Mouse (Mus musculus) MEL (cell line): ENCODE data around the gene Nanos3. TPM values are rescaled to one million over a fixed set of nuclear protein-coding genes. Genes with fewer than 3 reads are reported as not detected.

ENCODE experiments used
- DNase-seq: peaks from one replicate; pipeline ENCODE4 v3.0.0; 2011; ENCODE audit warnings: low read depth, low spot score
- H3K27ac ChIP-seq: 2 replicates; pipeline ENCODE4 v1.5.1; 2012; ENCODE audit warnings: low read depth, mild to moderate bottlenecking, control low read depth, low read length, moderate library complexity; ENCODE audit not compliant: control insufficient read depth
- H3K27me3 ChIP-seq, 2 experiments: fragments of 150-350 bp in 1 of 2; sonication (generic) in 1 of 2; 2 replicates each; pipeline ENCODE4 v1.6.1; 2012; ENCODE audit warnings: low read length in 2 of 2, mild to moderate bottlenecking in 2 of 2, improper control_type of control experiment in 1 of 2, moderate library complexity in 1 of 2; ENCODE audit not compliant: insufficient read depth in 2 of 2, control insufficient read depth in 1 of 2
- H3K36me3 ChIP-seq, 2 experiments: 2 replicates each; pipeline ENCODE4 v1.6.1; 2012 to 2014; ENCODE audit warnings: low read length in 2 of 2, improper control_type of control experiment in 1 of 2, inconsistent platforms in 1 of 2, mild to moderate bottlenecking in 1 of 2; ENCODE audit not compliant: insufficient read depth in 2 of 2, control insufficient read depth in 1 of 2
- H3K4me1 ChIP-seq, 2 experiments: fragments of 150-350 bp in 1 of 2; sonication (generic) in 1 of 2; 2 replicates each; pipeline ENCODE4 v1.6.1; 2012; ENCODE audit warnings: low read length in 2 of 2, improper control_type of control experiment in 1 of 2, mild to moderate bottlenecking in 1 of 2; ENCODE audit not compliant: insufficient read depth in 2 of 2, control insufficient read depth in 1 of 2
- H3K4me3 ChIP-seq, 2 experiments: fragments of 150-350 bp in 1 of 2; sonication (generic) in 1 of 2; 2 replicates each; pipeline ENCODE4 v1.5.1; 2012; ENCODE audit warnings: low read depth in 2 of 2, low read length in 2 of 2, mild to moderate bottlenecking in 2 of 2, moderate library complexity in 2 of 2, control low read depth in 1 of 2, improper control_type of control experiment in 1 of 2; ENCODE audit not compliant: control insufficient read depth in 1 of 2, insufficient read depth in 1 of 2
- H3K79me2 ChIP-seq: 2 replicates; pipeline ENCODE4 v1.6.1; 2012; ENCODE audit warnings: mild to moderate bottlenecking, low read length, moderate library complexity; ENCODE audit not compliant: control insufficient read depth, poor library complexity, insufficient read depth
- H3K9ac ChIP-seq: 2 replicates; pipeline ENCODE4 v1.6.1; 2012; ENCODE audit warnings: low read depth, mild to moderate bottlenecking, control low read depth, low read length, moderate library complexity; ENCODE audit not compliant: control insufficient read depth, poor library complexity, severe bottlenecking
- H3K9me3 ChIP-seq: fragments of 150-350 bp; sonication (generic); replicated peaks from 2 replicates; pipeline ENCODE4 v1.6.1; 2012; ENCODE audit warnings: mild to moderate bottlenecking, low read length, improper control_type of control experiment, moderate library complexity; ENCODE audit not compliant: insufficient read depth
- BHLHE40 ChIP-seq: IDR thresholded peaks from 2 replicates; pipeline ENCODE4 v1.6.1; 2012; ENCODE audit warnings: low read depth, mild to moderate bottlenecking, inconsistent platforms, low read length, improper control_type of control experiment, borderline replicate concordance
- CHD1 ChIP-seq: IDR thresholded peaks from 2 replicates; pipeline ENCODE4 v1.6.1; 2012; ENCODE audit warnings: low read depth, mild to moderate bottlenecking, inconsistent platforms, low read length, improper control_type of control experiment
- CHD2 ChIP-seq: IDR thresholded peaks from 2 replicates; pipeline ENCODE4 v1.6.1; 2011; ENCODE audit warnings: low read length, improper control_type of control experiment
- CTCF ChIP-seq, 3 experiments: IDR thresholded peaks in 2 of 3; conservative IDR thresholded peaks in 1 of 3; 2 replicates each; pipeline ENCODE4 v1.5.1; 2011 to 2012; ENCODE audit warnings: low read length in 3 of 3, low read depth in 2 of 3, mild to moderate bottlenecking in 2 of 3, improper control_type of control experiment in 1 of 3, inconsistent platforms in 1 of 3, mixed read lengths in 1 of 3, moderate library complexity in 1 of 3; ENCODE audit not compliant: control insufficient read depth in 1 of 3, insufficient read depth in 1 of 3, poor library complexity in 1 of 3, severe bottlenecking in 1 of 3
- E2F4 ChIP-seq: IDR thresholded peaks from 2 replicates; pipeline ENCODE4 v1.6.1; 2011; ENCODE audit warnings: low read depth, low read length, improper control_type of control experiment, borderline replicate concordance
- ELF1 ChIP-seq: IDR thresholded peaks from 2 replicates; pipeline ENCODE4 v1.6.1; 2014; ENCODE audit warnings: low read depth, mild to moderate bottlenecking, inconsistent platforms, low read length, improper control_type of control experiment, moderate library complexity
- EP300 ChIP-seq, 2 experiments: IDR thresholded peaks; 2 replicates each; pipeline ENCODE4 v1.6.1; 2011; ENCODE audit warnings: improper control_type of control experiment in 2 of 2, low read length in 2 of 2, low read depth in 1 of 2, mild to moderate bottlenecking in 1 of 2
- ETS1 ChIP-seq: IDR thresholded peaks from 2 replicates; pipeline ENCODE4 v1.6.1; 2012; ENCODE audit warnings: low read depth, mild to moderate bottlenecking, inconsistent platforms, low read length, improper control_type of control experiment, moderate library complexity
- GABPA ChIP-seq: IDR thresholded peaks from 2 replicates; pipeline ENCODE4 v1.6.1; 2012; ENCODE audit warnings: low read depth, mild to moderate bottlenecking, inconsistent platforms, low read length, improper control_type of control experiment, moderate library complexity
- GATA1 ChIP-seq: IDR thresholded peaks from 2 replicates; pipeline ENCODE4 v1.6.1; 2011; ENCODE audit warnings: low read depth, low read length, improper control_type of control experiment
- HCFC1 ChIP-seq: IDR thresholded peaks from 2 replicates; pipeline ENCODE4 v1.6.1; 2012; ENCODE audit warnings: low read depth, mild to moderate bottlenecking, inconsistent platforms, low read length, improper control_type of control experiment, moderate library complexity
- JUND ChIP-seq: IDR thresholded peaks from 2 replicates; pipeline ENCODE4 v1.6.1; 2011; ENCODE audit warnings: low read depth, mild to moderate bottlenecking, improper control_type of control experiment, low read length
- KAT2A ChIP-seq: conservative IDR thresholded peaks from 2 replicates; pipeline ENCODE4 v1.6.1; 2012; ENCODE audit warnings: low read depth, low read length, improper control_type of control experiment, inconsistent platforms
- MAFK ChIP-seq: IDR thresholded peaks from 2 replicates; pipeline ENCODE4 v1.6.1; 2011; ENCODE audit warnings: low read depth, mild to moderate bottlenecking, low read length, improper control_type of control experiment, borderline replicate concordance
- MAX ChIP-seq: IDR thresholded peaks from 2 replicates; pipeline ENCODE4 v1.6.1; 2011; ENCODE audit warnings: low read length, improper control_type of control experiment
- MAZ ChIP-seq: IDR thresholded peaks from 2 replicates; pipeline ENCODE4 v1.6.1; 2012; ENCODE audit warnings: low read depth, mild to moderate bottlenecking, inconsistent platforms, low read length, improper control_type of control experiment
- MEF2A ChIP-seq: IDR thresholded peaks from 2 replicates; pipeline ENCODE4 v1.6.1; 2014; ENCODE audit warnings: low read depth, mild to moderate bottlenecking, inconsistent platforms, low read length, improper control_type of control experiment; ENCODE audit not compliant: poor library complexity, insufficient replicate concordance, severe bottlenecking; ENCODE audit errors: extremely low read depth
- MXI1 ChIP-seq: IDR thresholded peaks from 2 replicates; pipeline ENCODE4 v1.6.1; 2011; ENCODE audit warnings: mild to moderate bottlenecking, low read depth, low read length, improper control_type of control experiment
- MYB ChIP-seq: IDR thresholded peaks from 2 replicates; pipeline ENCODE4 v1.6.1; 2011; ENCODE audit warnings: mild to moderate bottlenecking, low read depth, low read length, improper control_type of control experiment
- MYC ChIP-seq: IDR thresholded peaks from 2 replicates; pipeline ENCODE4 v1.6.1; 2011; ENCODE audit warnings: low read depth, mild to moderate bottlenecking, low read length, improper control_type of control experiment, moderate library complexity
- NELFE ChIP-seq: IDR thresholded peaks from 2 replicates; pipeline ENCODE4 v1.6.1; 2011; ENCODE audit warnings: low read depth, low read length, improper control_type of control experiment
- NRF1 ChIP-seq: IDR thresholded peaks from 2 replicates; pipeline ENCODE4 v1.6.1; 2014; ENCODE audit warnings: low read depth, mild to moderate bottlenecking, inconsistent platforms, low read length, improper control_type of control experiment, moderate library complexity; ENCODE audit not compliant: poor library complexity, insufficient read depth, severe bottlenecking
- POLR2A ChIP-seq, 2 experiments: IDR thresholded peaks; 2 replicates each; pipeline ENCODE4 v1.6.1; 2011 to 2012; ENCODE audit warnings: low read length in 2 of 2, mild to moderate bottlenecking in 2 of 2, control low read depth in 1 of 2, improper control_type of control experiment in 1 of 2, low read depth in 1 of 2, moderate library complexity in 1 of 2; ENCODE audit not compliant: control insufficient read depth in 1 of 2, insufficient read depth in 1 of 2, poor library complexity in 1 of 2
- POLR2AphosphoS2 ChIP-seq: IDR thresholded peaks from 2 replicates; pipeline ENCODE4 v1.6.1; 2011; ENCODE audit warnings: low read length, improper control_type of control experiment
- POLR2AphosphoS5 ChIP-seq: IDR thresholded peaks from 2 replicates; pipeline ENCODE4 v1.6.1; 2012; ENCODE audit warnings: low read depth, borderline replicate concordance, mild to moderate bottlenecking, inconsistent platforms, low read length, moderate library complexity, mixed read lengths
- RAD21 ChIP-seq: IDR thresholded peaks from 2 replicates; pipeline ENCODE4 v1.6.1; 2011; ENCODE audit warnings: mild to moderate bottlenecking, low read depth, low read length, improper control_type of control experiment
- RCOR1 ChIP-seq: IDR thresholded peaks from 2 replicates; pipeline ENCODE4 v1.6.1; 2012; ENCODE audit warnings: low read depth, mild to moderate bottlenecking, inconsistent platforms, low read length, improper control_type of control experiment
- SIN3A ChIP-seq: IDR thresholded peaks from 2 replicates; pipeline ENCODE4 v1.6.1; 2012; ENCODE audit warnings: low read length, improper control_type of control experiment, inconsistent platforms
- SMC3 ChIP-seq: IDR thresholded peaks from 2 replicates; pipeline ENCODE4 v1.6.1; 2011; ENCODE audit warnings: low read depth, low read length, improper control_type of control experiment
- TAL1 ChIP-seq: IDR thresholded peaks from 2 replicates; pipeline ENCODE4 v1.6.1; 2012; ENCODE audit warnings: mild to moderate bottlenecking, inconsistent platforms, low read length, moderate library complexity, mixed read lengths
- TBP ChIP-seq: IDR thresholded peaks from 2 replicates; pipeline ENCODE4 v1.8.0; 2011; ENCODE audit warnings: low read depth, low read length, improper control_type of control experiment
- TCF12 ChIP-seq: IDR thresholded peaks from 2 replicates; pipeline ENCODE4 v1.6.1; 2014; ENCODE audit warnings: low read depth, mild to moderate bottlenecking, inconsistent platforms, low read length, improper control_type of control experiment, moderate library complexity
- UBTF ChIP-seq: IDR thresholded peaks from 2 replicates; pipeline ENCODE4 v1.6.1; 2012; ENCODE audit warnings: low read depth, mild to moderate bottlenecking, inconsistent platforms, low read length, improper control_type of control experiment, moderate library complexity, borderline replicate concordance; ENCODE audit not compliant: insufficient read depth
- USF2 ChIP-seq, 2 experiments: IDR thresholded peaks; 2 replicates each; pipeline ENCODE4 v1.6.1; 2011 to 2012; ENCODE audit warnings: improper control_type of control experiment in 2 of 2, low read length in 2 of 2, borderline replicate concordance in 1 of 2, inconsistent platforms in 1 of 2, low read depth in 1 of 2, mild to moderate bottlenecking in 1 of 2; ENCODE audit not compliant: insufficient read depth in 1 of 2
- ZC3H11A ChIP-seq: IDR thresholded peaks from 2 replicates; pipeline ENCODE4 v1.6.1; 2012; ENCODE audit warnings: low read depth, mild to moderate bottlenecking, inconsistent platforms, low read length, improper control_type of control experiment
- ZKSCAN1 ChIP-seq: IDR thresholded peaks from 2 replicates; pipeline ENCODE4 v1.6.1; 2012; ENCODE audit warnings: low read depth, mild to moderate bottlenecking, inconsistent platforms, low read length, improper control_type of control experiment, moderate library complexity
- ZMIZ1 ChIP-seq: IDR thresholded peaks from 2 replicates; pipeline ENCODE4 v1.6.1; 2012; ENCODE audit warnings: low read depth, mild to moderate bottlenecking, inconsistent platforms, low read length, improper control_type of control experiment, moderate library complexity
- ZNF384 ChIP-seq: IDR thresholded peaks from 2 replicates; pipeline ENCODE4 v1.6.1; 2012; ENCODE audit warnings: low read depth, mild to moderate bottlenecking, inconsistent platforms, low read length, improper control_type of control experiment
- polyA plus RNA-seq, 2 experiments: library from polyadenylated mRNA; stranded (reverse) in 1 of 2; unstranded in 1 of 2; fragments of >175 nt in 1 of 2; fragments of >200 nt in 1 of 2; gene quantifications; 2 replicates each; pipeline versions ENCODE4 v1.2.1 to v1.2.4; 2012; ENCODE audit warnings: low replicate concordance in 2 of 2, low read depth in 1 of 2; ENCODE audit not compliant: insufficient read length in 2 of 2, insufficient read depth in 1 of 2, missing spikeins in 1 of 2
- total RNA-seq: library from RNA; depleted of rRNA; stranded (reverse); fragments of 300-350 nt; gene quantifications from 2 replicates; pipeline ENCODE4 v1.2.3, GENCODE M21; 2012

Gene Nanos3
- total and polyA plus RNA-seq, 3 experiments, result 1.7 to 2.0 TPM; not detected in 1

GRCm38 (mm10) chr8:84186547-84186946, 1.5 kb upstream of the Nanos3 start:
- H3K9ac ChIP-seq, result peak overlapping the region; percentile 74
- H3K4me1 ChIP-seq, result peaks cover 3 to 11% of the 10 kb centered on the region in 2 experiments; a peak in 3 of 4 replicates
- peak overlapping the region; percentile 60 to 73 for H3K4me3 ChIP-seq
- peaks cover 8% of the 10 kb centered on the region; the same call in 1 of the 2 replicates for H3K79me2 ChIP-seq
- no peaks in the 10 kb centered on the region for H3K27me3 ChIP-seq
- no peak overlapping the region for H3K27ac ChIP-seq
- peak; percentile 90 for DNase-seq
- no peaks in the 10 kb centered on the region for H3K9me3 ChIP-seq
- no peaks in the 10 kb centered on the region for H3K36me3 ChIP-seq
- TF ChIP-seq EP300 (IDR thresholded peaks at IDR 0.05; ENCODE audit: low read depth in 1 of 2, low read length in 2 of 2) (no peak), MEF2A (no peak), NELFE (peak; percentile 31), MXI1 (no peak), ELF1 (0 out of 2 replicates have a peak, but pooled peaks have one; percentile 38), ETS1 (no peak), POLR2A (IDR thresholded peaks at IDR 0.05; ENCODE audit: control insufficient read depth in 1 of 2, insufficient read depth in 1 of 2, low read depth in 1 of 2, low read length in 2 of 2, poor library complexity in 1 of 2) (peak in 1 of 2 experiments; percentile 42; a peak in 1 of 4 replicates), RAD21 (peak; percentile 88), GATA1 (no peak), TAL1 (no peak), ZNF384 (no peak), MYB (no peak), HCFC1 (0 out of 2 replicates have a peak, but pooled peaks have one; percentile 49), GABPA (no peak), NRF1 (no peak), USF2 (IDR thresholded peaks at IDR 0.05; ENCODE audit: borderline replicate concordance in 1 of 2, insufficient read depth in 1 of 2, low read depth in 1 of 2, low read length in 2 of 2) (no peak), MAX (no peak), JUND (no peak), RCOR1 (no peak), TCF12 (0 out of 2 replicates have a peak, but pooled peaks have one; percentile 36), UBTF (no peak), TBP (peak; percentile 34; the same call in 1 of the 2 replicates), POLR2AphosphoS2 (no peak), CHD1 (no peak), E2F4 (no peak), KAT2A (no peak), MAFK (no peak), ZKSCAN1 (no peak), MYC (no peak), POLR2AphosphoS5 (no peak), CTCF (IDR thresholded peaks at IDR 0.05 in 2 of 3, conservative IDR thresholded peaks at IDR 0.05 in 1 of 3; ENCODE audit: control insufficient read depth in 1 of 3, insufficient read depth in 1 of 3, low read depth in 2 of 3, low read length in 3 of 3, poor library complexity in 1 of 3, severe bottlenecking in 1 of 3) (peak; percentile 94 to 97 (median 95)), CHD2 (no peak), ZMIZ1 (no peak), SIN3A (peak; percentile 47), BHLHE40 (no peak), ZC3H11A (peak; percentile 79), SMC3 (peak; percentile 71), MAZ (no peak)
